Mouse (Mus musculus): Measurements from ENCODE around the gene Man2a2.

GRCm38 (mm10) chr7:80402651-80403321 lies 31.6 kb upstream of the Man2a2 start:
- no peak for TF ChIP-seq CTCF (conservative IDR thresholded peaks at IDR 0.05; ENCODE audit: low read length)
- no peak for TF ChIP-seq NANOG (IDR thresholded peaks at IDR 0.05; ENCODE audit: borderline replicate concordance, low read length)
